Mouse (Mus musculus) liver, embryonic 11.5 days (tissue): ENCODE data around the gene Btbd16. TPM values are rescaled to one million over a fixed set of nuclear protein-coding genes. Genes with fewer than 3 reads are reported as not detected.

Source experiments
- ATAC-seq: fragments of 200-750 bp; cut with Nextera tagmentation; replicated peaks from 2 replicates; pipeline ENCODE4 v1.8.0; 2017; ENCODE audit warnings: moderate number of reproducible peaks, mild to moderate bottlenecking, moderate TSS enrichment, moderate library complexity; ENCODE audit not compliant: low FRiP score
- DNase-seq: peaks from one replicate; pipeline ENCODE4 v3.0.0-alpha.2; 2017; ENCODE audit warnings: low spot score
- H3K27ac ChIP-seq: fragments of 300-500 bp; sonication (generic); 2 replicates; pipeline ENCODE4 v1.5.1; 2014; ENCODE audit warnings: mild to moderate bottlenecking, low read depth, low read length, control low read depth
- H3K27me3 ChIP-seq: fragments of 300-500 bp; sonication (generic); replicated peaks from 2 replicates; pipeline ENCODE4 v1.6.1; 2014; ENCODE audit warnings: low read length, mixed read lengths; ENCODE audit not compliant: control insufficient read depth, insufficient read depth
- H3K36me3 ChIP-seq: fragments of 300-500 bp; sonication (generic); 2 replicates; pipeline ENCODE4 v1.6.1; 2014; ENCODE audit warnings: mild to moderate bottlenecking, low read length, moderate library complexity, mixed read lengths; ENCODE audit not compliant: control insufficient read depth, insufficient read depth
- H3K4me1 ChIP-seq: fragments of 300-500 bp; sonication (generic); replicated peaks from 2 replicates; pipeline ENCODE4 v1.6.1; 2014; ENCODE audit warnings: low read length, mixed read lengths; ENCODE audit not compliant: control insufficient read depth, insufficient read depth
- H3K4me2 ChIP-seq: fragments of 300-500 bp; sonication (generic); 2 replicates; pipeline ENCODE4 v1.6.1; 2014; ENCODE audit warnings: mild to moderate bottlenecking, control low read depth, moderate library complexity
- H3K4me3 ChIP-seq: fragments of 300-500 bp; sonication (generic); 2 replicates; pipeline ENCODE4 v1.5.1; 2014; ENCODE audit warnings: low read depth, low read length, control low read depth
- H3K9ac ChIP-seq: fragments of 300-500 bp; sonication (generic); 2 replicates; pipeline ENCODE4 v1.6.1; 2014; ENCODE audit warnings: low read depth, low read length, control low read depth
- H3K9me3 ChIP-seq: fragments of 300-500 bp; sonication (generic); 2 replicates; pipeline ENCODE4 v1.6.1; 2016; ENCODE audit warnings: low read length, inconsistent platforms, mixed read lengths; ENCODE audit not compliant: control insufficient read depth
- WGBS: fragments of 180-500 bp; shearing (Covaris S2); extraction: QIAGEN DNeasy Blood & Tissue Kit; methylation state at CpG from one replicate; pipeline ENCODE4 v1.1.7; 2014; 5-methylcytosine and 5-hydroxymethylcytosine counted together
- polyA plus RNA-seq: library from polyadenylated mRNA; unstranded; fragments of >200 nt; fragmentation: Nextera tagmentation; extraction: Ambion mirVana; gene quantifications from 2 replicates; pipeline ENCODE4 v1.2.1, GENCODE M21; 2014

Btbd16 gene
- polyA plus RNA-seq, 1 experiment from 2014 or later: not detected

- WGBS: 81% methylated on average over 4 of the region's 4 CpGs
- ATAC-seq: no peak
These were observed 32.8 kb upstream of the Btbd16 start for GRCm38 (mm10) chr7:130741099-130741498.

GRCm38 (mm10) chr7:130743239-130744025, 30.4 kb upstream of the Btbd16 start:
- DNase-seq (no peak), ATAC-seq (no peak)
- WGBS: 86% methylated on average over 9 of the region's 9 CpGs
- H3K9ac ChIP-seq: no peak overlapping the region
- peaks cover 12% of the 10 kb centered on the region for H3K36me3 ChIP-seq
- H3K27ac ChIP-seq: no peak overlapping the region
- no peak overlapping the region for H3K4me2 ChIP-seq
- no peak overlapping the region for H3K4me3 ChIP-seq
- H3K4me1 ChIP-seq: no peaks in the 10 kb centered on the region
- no peaks in the 10 kb centered on the region for H3K9me3 ChIP-seq
- no peaks in the 10 kb centered on the region for H3K27me3 ChIP-seq

More at GRCm38 (mm10) chr7:130741099-130741498, 32.8 kb upstream of the Btbd16 start:
- Histone ChIP-seq H3K27ac (no peak overlapping the region), H3K36me3 (peaks cover 12% of the 10 kb centered on the region), H3K4me1 (no peaks in the 10 kb centered on the region), H3K27me3 (no peaks in the 10 kb centered on the region), H3K9me3 (no peaks in the 10 kb centered on the region), H3K4me2 (no peak overlapping the region), H3K4me3 (no peak overlapping the region), H3K9ac (no peak overlapping the region)
- no peak for DNase-seq

GRCm38 (mm10) chr7:130749165-130749564, 24.7 kb upstream of the Btbd16 start:
- 87% methylated on average over 4 of the region's 4 CpGs for WGBS
- H3K27me3 ChIP-seq: no peaks in the 10 kb centered on the region
- peaks cover 4% of the 10 kb centered on the region; the same call in 1 of the 2 replicates for H3K36me3 ChIP-seq
- no peak overlapping the region for H3K4me2 ChIP-seq
- H3K9ac ChIP-seq: no peak overlapping the region
- ATAC-seq (no peak), DNase-seq (no peak)
- H3K9me3 ChIP-seq: no peaks in the 10 kb centered on the region
- H3K4me1 ChIP-seq: no peaks in the 10 kb centered on the region; the same call in 1 of the 2 replicates
- no peak overlapping the region for H3K27ac ChIP-seq
- H3K4me3 ChIP-seq: no peak overlapping the region

GRCm38 (mm10) chr7:130750752-130751490, 22.9 kb upstream of the Btbd16 start:
- no peak for DNase-seq

GRCm38 (mm10) chr7:130751678-130752077, 22.2 kb upstream of the Btbd16 start:
- H3K9me3 ChIP-seq: no peaks in the 10 kb centered on the region
- DNase-seq: no peak
- H3K4me3 ChIP-seq: no peak overlapping the region
- H3K4me1 ChIP-seq: no peaks in the 10 kb centered on the region; the same call in 1 of the 2 replicates
- WGBS: 84% methylated on average over 9 of the region's 9 CpGs
- no peak overlapping the region for H3K27ac ChIP-seq
- H3K4me2 ChIP-seq: no peak overlapping the region
- H3K36me3 ChIP-seq: peaks cover 2% of the 10 kb centered on the region; the same call in 1 of the 2 replicates
- H3K27me3 ChIP-seq: no peaks in the 10 kb centered on the region
- ATAC-seq: no peak
- H3K9ac ChIP-seq: no peak overlapping the region

More at GRCm38 (mm10) chr7:130750752-130751490, 22.9 kb upstream of the Btbd16 start:
- no peaks in the 10 kb centered on the region; the same call in 1 of the 2 replicates for H3K4me1 ChIP-seq
- 68% methylated on average over 17 of the region's 17 CpGs for WGBS
- H3K27me3 ChIP-seq: no peaks in the 10 kb centered on the region
- no peak for ATAC-seq
- H3K4me2 ChIP-seq: no peak overlapping the region
- no peaks in the 10 kb centered on the region for H3K9me3 ChIP-seq
- H3K4me3 ChIP-seq: no peak overlapping the region
- no peak overlapping the region; the same call in 1 of the 2 replicates for H3K27ac ChIP-seq
- H3K36me3 ChIP-seq: peaks cover 2% of the 10 kb centered on the region; the same call in 1 of the 2 replicates
- no peak overlapping the region for H3K9ac ChIP-seq

- H3K4me1 ChIP-seq: no peaks in the 10 kb centered on the region; the same call in 1 of the 2 replicates
- H3K27me3 ChIP-seq: no peaks in the 10 kb centered on the region
- H3K4me2 ChIP-seq: no peak overlapping the region
- DNase-seq (no peak), ATAC-seq (no peak; the same call in 1 of the 2 replicates)
- peaks cover 10% of the 10 kb centered on the region for H3K36me3 ChIP-seq
- no peaks in the 10 kb centered on the region for H3K9me3 ChIP-seq
- no peak overlapping the region for H3K27ac ChIP-seq
- WGBS: 96% methylated on average over 2 of the region's 2 CpGs
- no peak overlapping the region for H3K4me3 ChIP-seq
- H3K9ac ChIP-seq: no peak overlapping the region
These were observed 19.1 kb upstream of the Btbd16 start for GRCm38 (mm10) chr7:130754790-130755189.

GRCm38 (mm10) chr7:130756343-130756835, 17.5 kb upstream of the Btbd16 start:
- Histone ChIP-seq H3K27ac (no peak overlapping the region), H3K36me3 (peaks cover 10% of the 10 kb centered on the region), H3K27me3 (no peaks in the 10 kb centered on the region), H3K4me3 (no peak overlapping the region), H3K9me3 (no peaks in the 10 kb centered on the region), H3K9ac (no peak overlapping the region), H3K4me1 (no peaks in the 10 kb centered on the region), H3K4me2 (no peak overlapping the region)
- WGBS: 72% methylated on average over 7 of the region's 7 CpGs
- ATAC-seq (no peak), DNase-seq (no peak)

GRCm38 (mm10) chr7:130757326-130757865, 16.5 kb upstream of the Btbd16 start:
- ATAC-seq: no peak
- Histone ChIP-seq H3K9ac (no peak overlapping the region), H3K27ac (no peak overlapping the region), H3K27me3 (no peaks in the 10 kb centered on the region), H3K4me2 (no peak overlapping the region), H3K4me1 (no peaks in the 10 kb centered on the region), H3K4me3 (no peak overlapping the region), H3K9me3 (no peaks in the 10 kb centered on the region), H3K36me3 (peaks cover 8% of the 10 kb centered on the region)
- DNase-seq: no peak
- WGBS: 80% methylated on average over 11 of the region's 11 CpGs
